Mouse (Mus musculus) erythroblast, embryonic 14.5 days (primary cell): ENCODE results near the gene Zfhx3.

Experiments used
- GATA1 ChIP-seq: IDR thresholded peaks from 2 replicates; pipeline ENCODE4 v1.6.1; 2012; ENCODE audit warnings: low read length, inconsistent platforms, mixed read lengths
- TAL1 ChIP-seq: IDR thresholded peaks from 3 replicates; pipeline ENCODE4 v1.6.1; 2012; ENCODE audit warnings: low read length, inconsistent platforms, mixed read lengths

GRCm38 (mm10) chr8:108277960-108278359 is 335.5 kb downstream of the Zfhx3 start:
- TF ChIP-seq TAL1 (no peak), GATA1 (no peak)
